Mouse (Mus musculus): Measurements from ENCODE around the gene Ric8b. TPM values are rescaled to one million over a fixed set of nuclear protein-coding genes. Genes with fewer than 3 reads are reported as not detected.

The Ric8b gene
- polyA plus RNA-seq, 1 experiment = 5.5 TPM

DNA sequence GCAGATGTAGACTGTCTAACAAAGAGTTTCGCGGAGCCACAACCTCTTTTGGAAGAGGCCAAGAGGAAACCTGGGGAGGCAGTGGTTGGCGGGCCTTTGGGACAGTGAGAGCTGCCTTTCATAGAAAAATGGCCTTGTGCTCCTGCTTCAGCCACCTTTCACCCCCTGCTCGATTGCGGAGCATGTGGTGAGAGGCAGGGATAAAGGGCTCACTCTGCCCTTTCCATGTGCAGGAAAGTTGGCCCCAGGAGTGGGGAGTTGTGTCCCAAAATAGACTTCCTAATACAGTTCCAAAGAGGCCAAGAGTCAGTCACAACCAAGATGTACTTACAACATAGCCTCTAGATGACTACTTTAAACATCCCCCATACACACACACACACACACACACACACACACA is 15.7 kb upstream of the Ric8b start:
- no peak for DNase-seq (ENCODE audit: low read depth in 1 of 2, low spot score in 2 of 2)
- Histone ChIP-seq H3K4me1 (ENCODE audit: control insufficient read depth, insufficient read depth, insufficient read length) (peaks cover 4% of the 10 kb centered on the region; the same call in 1 of the 2 replicates), H3K27me3 (ENCODE audit: control insufficient read depth, insufficient read depth, low read length) (no peaks in the 10 kb centered on the region), H3K4me3 (ENCODE audit: extremely low read depth, insufficient read depth, insufficient read length) (no peak overlapping the region), H3K36me3 (ENCODE audit: control insufficient read depth, insufficient read depth, low read length) (no peaks in the 10 kb centered on the region), H3K27ac (ENCODE audit: insufficient read depth, low read length) (no peak overlapping the region)
- 87% methylated on average over 5 of the region's 5 CpGs for WGBS
- no peak for TF ChIP-seq POLR2A (IDR thresholded peaks at IDR 0.05; ENCODE audit: low read depth, low read length)

DNA sequence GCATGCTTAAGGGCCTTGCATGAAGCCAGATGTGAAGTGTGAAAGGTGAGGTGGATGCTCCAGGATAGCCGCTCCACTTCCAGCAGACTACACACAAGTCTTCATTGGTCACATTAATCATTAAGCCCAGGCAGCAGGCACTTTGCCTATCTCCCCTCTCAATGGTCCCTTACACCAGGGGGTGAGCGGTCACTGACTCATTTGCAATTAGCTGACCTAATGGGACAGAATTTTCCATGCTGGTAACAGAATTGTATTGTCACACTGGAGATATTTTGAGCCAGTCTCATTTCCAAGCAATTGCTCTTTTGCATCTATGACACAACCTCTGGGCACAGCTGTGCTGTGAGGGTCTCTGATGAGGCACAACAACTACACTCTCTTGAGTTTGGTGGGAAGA is 15.2 kb upstream of the Ric8b start:
- WGBS = 95% methylated on average over 2 of the region's 2 CpGs
- Histone ChIP-seq H3K27ac (ENCODE audit: insufficient read depth, low read length) (no peak overlapping the region), H3K4me3 (ENCODE audit: extremely low read depth, insufficient read depth, insufficient read length) (no peak overlapping the region), H3K36me3 (ENCODE audit: control insufficient read depth, insufficient read depth, low read length) (no peaks in the 10 kb centered on the region), H3K27me3 (ENCODE audit: control insufficient read depth, insufficient read depth, low read length) (no peaks in the 10 kb centered on the region), H3K4me1 (ENCODE audit: control insufficient read depth, insufficient read depth, insufficient read length) (peaks cover 4% of the 10 kb centered on the region; the same call in 1 of the 2 replicates)
- no peak for TF ChIP-seq CTCF (IDR thresholded peaks at IDR 0.05; ENCODE audit: extremely low read depth, insufficient read depth, insufficient read length, insufficient replicate concordance)
- no peak for TF ChIP-seq POLR2A (IDR thresholded peaks at IDR 0.05; ENCODE audit: low read depth, low read length)
- no peak for DNase-seq (ENCODE audit: low read depth in 1 of 2, low spot score in 2 of 2)

DNA sequence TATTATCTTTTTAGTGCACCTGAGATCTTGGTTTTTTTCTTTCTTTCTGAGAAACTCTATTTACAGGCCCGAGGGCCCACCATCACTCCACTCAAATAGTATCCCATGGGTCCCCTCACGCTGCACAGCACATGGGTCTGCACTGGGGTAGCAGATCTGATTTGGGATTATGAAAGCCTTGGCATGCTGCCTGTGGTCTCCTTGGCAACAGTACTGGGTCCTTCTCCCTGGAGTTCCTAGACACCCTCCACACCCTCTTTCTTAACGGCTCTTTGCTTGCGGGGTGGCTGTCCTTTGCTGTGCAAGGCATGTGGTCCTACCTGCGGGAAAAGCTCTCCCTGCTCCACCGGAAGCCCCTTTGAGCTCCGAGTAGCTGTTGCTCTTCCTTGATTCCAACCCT is 14.1 kb upstream of the Ric8b start:
- TF ChIP-seq CTCF (IDR thresholded peaks at IDR 0.05; ENCODE audit: extremely low read depth, insufficient read depth, insufficient read length, insufficient replicate concordance) = no peak
- no peak for TF ChIP-seq POLR2A (IDR thresholded peaks at IDR 0.05; ENCODE audit: low read depth, low read length)
- H3K36me3 ChIP-seq (ENCODE audit: control insufficient read depth, insufficient read depth, low read length) = no peaks in the 10 kb centered on the region
- H3K27ac ChIP-seq (ENCODE audit: insufficient read depth, low read length) = no peak overlapping the region
- H3K4me1 ChIP-seq (ENCODE audit: control insufficient read depth, insufficient read depth, insufficient read length) = peaks cover 4% of the 10 kb centered on the region; the same call in 1 of the 2 replicates
- H3K27me3 ChIP-seq (ENCODE audit: control insufficient read depth, insufficient read depth, low read length) = no peaks in the 10 kb centered on the region
- no peak overlapping the region for H3K4me3 ChIP-seq (ENCODE audit: extremely low read depth, insufficient read depth, insufficient read length)
- DNase-seq (ENCODE audit: low read depth in 1 of 2, low spot score in 2 of 2) = no peak
- WGBS = 66% methylated on average over 7 of the region's 7 CpGs

DNA sequence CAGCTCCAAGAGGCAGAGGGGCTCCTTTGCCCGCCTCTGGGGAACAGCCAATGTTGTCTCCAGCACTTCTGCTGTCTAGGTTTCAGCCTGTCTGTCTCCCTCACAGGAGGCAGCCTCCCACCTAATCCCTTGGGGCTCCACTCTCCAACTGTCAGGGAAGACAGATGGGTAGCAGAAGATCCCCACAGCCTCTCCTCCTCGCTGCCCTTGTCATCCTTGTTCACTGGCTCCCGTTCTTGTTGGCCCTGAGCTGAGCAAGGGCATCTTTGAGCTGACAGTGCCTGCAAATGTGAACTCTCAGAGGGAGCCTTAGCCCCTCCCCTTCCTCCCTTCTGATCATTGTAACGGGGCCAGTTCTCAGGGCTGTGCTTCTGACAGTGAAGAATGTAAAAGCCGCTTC is 13.7 kb upstream of the Ric8b start:
- H3K36me3 ChIP-seq (ENCODE audit: control insufficient read depth, insufficient read depth, low read length) = no peaks in the 10 kb centered on the region
- H3K27me3 ChIP-seq (ENCODE audit: control insufficient read depth, insufficient read depth, low read length) = no peaks in the 10 kb centered on the region
- no peak overlapping the region for H3K27ac ChIP-seq (ENCODE audit: insufficient read depth, low read length)
- H3K4me3 ChIP-seq (ENCODE audit: extremely low read depth, insufficient read depth, insufficient read length) = no peak overlapping the region
- no peak for TF ChIP-seq POLR2A (IDR thresholded peaks at IDR 0.05; ENCODE audit: low read depth, low read length)
- no peak for TF ChIP-seq CTCF (IDR thresholded peaks at IDR 0.05; ENCODE audit: extremely low read depth, insufficient read depth, insufficient read length, insufficient replicate concordance)
- DNase-seq (ENCODE audit: low read depth in 1 of 2, low spot score in 2 of 2) = no peak
- WGBS = 9% methylated on average over 5 of the region's 5 CpGs
- peaks cover 4% of the 10 kb centered on the region; the same call in 1 of the 2 replicates for H3K4me1 ChIP-seq (ENCODE audit: control insufficient read depth, insufficient read depth, insufficient read length)

DNA sequence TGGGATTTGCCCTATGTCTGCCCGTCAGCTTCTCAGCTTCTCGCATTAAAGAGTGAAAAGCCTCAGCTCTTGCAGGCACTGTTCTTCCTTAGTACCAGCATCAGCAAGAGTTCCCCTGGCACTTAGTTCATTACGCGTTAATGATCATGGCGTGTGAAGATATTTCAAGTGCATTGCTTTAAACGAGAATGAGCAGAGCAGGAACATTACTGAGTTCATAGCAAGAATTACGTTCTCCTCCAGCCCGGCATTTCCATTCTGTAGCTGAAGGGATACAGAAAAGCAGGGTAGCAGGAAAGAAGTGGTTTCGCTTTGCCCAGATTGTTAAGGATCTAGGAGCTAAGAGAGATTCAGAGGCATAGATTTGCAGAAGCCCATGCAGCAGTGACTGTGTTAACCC is 10.5 kb upstream of the Ric8b start:
- no peak for DNase-seq (ENCODE audit: low read depth in 1 of 2, low spot score in 2 of 2)
- peaks cover 4% of the 10 kb centered on the region; the same call in 1 of the 2 replicates for H3K4me1 ChIP-seq (ENCODE audit: control insufficient read depth, insufficient read depth, insufficient read length)
- H3K36me3 ChIP-seq (ENCODE audit: control insufficient read depth, insufficient read depth, low read length) = no peaks in the 10 kb centered on the region
- H3K4me3 ChIP-seq (ENCODE audit: extremely low read depth, insufficient read depth, insufficient read length) = no peak overlapping the region
- H3K27me3 ChIP-seq (ENCODE audit: control insufficient read depth, insufficient read depth, low read length) = no peaks in the 10 kb centered on the region
- H3K27ac ChIP-seq (ENCODE audit: insufficient read depth, low read length) = no peak overlapping the region
- 92% methylated on average over 9 of the region's 9 CpGs for WGBS
- TF ChIP-seq POLR2A (IDR thresholded peaks at IDR 0.05; ENCODE audit: low read depth, low read length) (no peak), CTCF (IDR thresholded peaks at IDR 0.05; ENCODE audit: extremely low read depth, insufficient read depth, insufficient read length, insufficient replicate concordance) (no peak)

DNA sequence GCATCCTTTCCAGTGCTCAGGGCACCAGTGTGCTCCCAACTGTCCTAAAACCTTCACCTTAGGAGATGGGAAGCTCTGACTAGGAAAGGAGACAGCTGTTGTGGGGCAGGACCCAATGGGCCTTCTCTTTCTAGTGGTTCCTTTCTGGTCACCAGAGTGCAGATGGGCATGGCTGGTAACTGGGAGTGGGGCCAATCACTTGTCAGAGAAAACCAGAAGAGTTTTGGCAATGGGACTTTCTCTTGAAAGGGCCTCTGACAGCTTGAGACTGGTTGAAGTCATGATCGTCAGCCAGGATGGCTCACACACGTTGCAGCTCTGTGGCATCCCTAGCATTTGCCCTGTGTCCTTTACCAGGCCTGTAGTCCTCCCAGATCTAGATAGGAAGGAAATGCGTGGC is 9.4 kb upstream of the Ric8b start:
- no peak overlapping the region for H3K4me3 ChIP-seq (ENCODE audit: extremely low read depth, insufficient read depth, insufficient read length)
- TF ChIP-seq POLR2A (IDR thresholded peaks at IDR 0.05; ENCODE audit: low read depth, low read length) (no peak), CTCF (IDR thresholded peaks at IDR 0.05; ENCODE audit: extremely low read depth, insufficient read depth, insufficient read length, insufficient replicate concordance) (no peak)
- peaks cover 4% of the 10 kb centered on the region; the same call in 1 of the 2 replicates for H3K4me1 ChIP-seq (ENCODE audit: control insufficient read depth, insufficient read depth, insufficient read length)
- 75% methylated on average over 3 of the region's 3 CpGs for WGBS
- no peaks in the 10 kb centered on the region for H3K27me3 ChIP-seq (ENCODE audit: control insufficient read depth, insufficient read depth, low read length)
- no peaks in the 10 kb centered on the region for H3K36me3 ChIP-seq (ENCODE audit: control insufficient read depth, insufficient read depth, low read length)
- DNase-seq (ENCODE audit: low read depth in 1 of 2, low spot score in 2 of 2) = no peak
- H3K27ac ChIP-seq (ENCODE audit: insufficient read depth, low read length) = no peak overlapping the region

DNA sequence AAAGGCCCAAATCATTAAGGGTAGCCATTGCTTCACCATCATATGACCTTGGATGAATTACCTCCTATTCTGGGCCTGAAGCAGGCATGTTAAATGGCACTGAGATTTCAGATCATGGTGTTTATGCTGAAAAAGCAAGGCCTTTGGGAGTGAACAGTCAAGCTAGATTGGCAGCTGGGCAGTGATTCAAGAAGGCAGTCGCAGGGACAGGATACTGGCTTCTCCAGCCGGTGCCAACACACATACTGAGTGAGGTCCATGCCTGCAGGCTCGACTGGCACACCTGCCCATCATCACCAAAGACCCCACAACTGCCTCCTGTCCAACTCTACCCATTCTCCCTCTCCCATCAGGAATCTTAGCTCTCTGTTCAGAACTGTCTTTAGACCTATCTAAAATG is 8.9 kb upstream of the Ric8b start:
- TF ChIP-seq CTCF (IDR thresholded peaks at IDR 0.05; ENCODE audit: extremely low read depth, insufficient read depth, insufficient read length, insufficient replicate concordance) = no peak
- TF ChIP-seq POLR2A (IDR thresholded peaks at IDR 0.05; ENCODE audit: low read depth, low read length) = no peak
- 89% methylated on average over 3 of the region's 3 CpGs for WGBS
- Histone ChIP-seq H3K27me3 (ENCODE audit: control insufficient read depth, insufficient read depth, low read length) (no peaks in the 10 kb centered on the region), H3K4me3 (ENCODE audit: extremely low read depth, insufficient read depth, insufficient read length) (no peak overlapping the region), H3K4me1 (ENCODE audit: control insufficient read depth, insufficient read depth, insufficient read length) (peaks cover 4% of the 10 kb centered on the region; the same call in 1 of the 2 replicates), H3K27ac (ENCODE audit: insufficient read depth, low read length) (no peak overlapping the region), H3K36me3 (ENCODE audit: control insufficient read depth, insufficient read depth, low read length) (no peaks in the 10 kb centered on the region)
- no peak for DNase-seq (ENCODE audit: low read depth in 1 of 2, low spot score in 2 of 2)

All from spleen, adult 2 months (tissue).